Mouse (Mus musculus): ENCODE measurements around the gene Olfr12.

DNA sequence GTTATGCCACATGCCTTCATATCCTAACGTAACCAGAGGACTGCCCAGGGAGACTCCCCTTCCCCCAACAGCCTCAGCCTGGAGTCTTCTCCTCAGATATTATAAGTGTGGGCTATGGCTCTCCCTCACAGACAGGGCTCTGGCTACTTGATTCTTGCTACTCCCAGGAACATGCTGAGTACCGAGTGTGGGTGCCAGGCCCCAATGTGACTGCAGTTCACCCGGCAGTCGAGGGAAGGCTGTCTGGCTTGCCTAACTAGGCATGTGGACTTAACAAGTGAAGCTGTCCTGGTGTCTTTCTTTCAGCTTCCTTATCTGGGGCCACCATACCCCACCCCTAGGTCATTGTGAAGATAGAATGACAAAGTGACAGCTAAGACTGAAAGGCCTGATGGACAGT lies 26.1 kb downstream of the Olfr12 start:
- TF ChIP-seq EP300 (IDR thresholded peaks at IDR 0.05; ENCODE audit: insufficient read depth, low read depth, low read length) (no peak), CTCF (IDR thresholded peaks at IDR 0.05) (no peak), POLR2A (IDR thresholded peaks at IDR 0.05; ENCODE audit: insufficient read depth, low read depth, low read length) (no peak)

Measured in heart, adult 2 months (tissue).